7 mouse cellular contexts compared by ENCODE assay signal in genomic region chr10:80075924-80076323, GRCm38 (mm10). TPM values are rescaled to one million over a fixed set of nuclear protein-coding genes. Genes with fewer than 3 reads are reported as not detected.
DNase-seq lines count a peak whose midpoint lies in the region; ATAC-seq and TF ChIP-seq lines count a peak whose summit lies in the region.

No protein-coding gene starts in this region.

- ATAC-seq in hindbrain, embryonic 14.5 days (ENCODE audit: low FRiP score), result no peak
- no peak for ATAC-seq in hindbrain, embryonic 11.5 days (ENCODE audit: low FRiP score)
- ATAC-seq in liver, embryonic 12.5 days, result no peak

- in situ Hi-C loops in ES-E14 (cut with MboI; ENCODE audit: low sequenced_read_pairs in 2 of 2, unreplicated experiment in 2 of 2), result no loop called here

- peak overlapping the region; percentile 16; the same call in 1 of the 2 replicates for H3K9ac ChIP-seq in hindbrain, embryonic 14.5 days
- no peak overlapping the region for H3K9ac ChIP-seq in hindbrain, embryonic 11.5 days (ENCODE audit: low read depth, low read length)
- H3K9ac ChIP-seq in ES-E14 (ENCODE audit: insufficient read depth, low read depth, low read length, poor library complexity, severe bottlenecking), result no peak overlapping the region
- peak overlapping the region; percentile 3; the same call in 1 of the 2 replicates for H3K9ac ChIP-seq in liver, embryonic 12.5 days

- H3K79me3 ChIP-seq in C2C12 (ENCODE audit: low read depth), result peaks cover 7% of the 10 kb centered on the region

- WGBS in hindbrain, embryonic 14.5 days, result 54% methylated on average over 1 of the region's 1 CpGs
- 33% methylated on average over 1 of the region's 1 CpGs for WGBS in hindbrain, embryonic 11.5 days
- 80% methylated on average over 1 of the region's 1 CpGs for WGBS in liver, embryonic 12.5 days (ENCODE audit: insufficient replicate concordance)

- peak overlapping the region; percentile 21 for H3ac ChIP-seq in C2C12 (ENCODE audit: control insufficient read depth, insufficient read length, low read depth)

- DNase-seq in hindbrain, embryonic 14.5 days (ENCODE audit: low spot score), result no peak
- no peak for DNase-seq in hindbrain, embryonic 11.5 days (ENCODE audit: low spot score)
- DNase-seq in ES-E14 (ENCODE audit: low read depth, low spot score), result no peak
- no peak for DNase-seq in right cerebral cortex, adult 2 months (ENCODE audit: low spot score in 2 of 2)
- no peak for DNase-seq in cerebellum, postnatal 36 days

- TF ChIP-seq CTCF in C2C12 (IDR thresholded peaks at IDR 0.05; ENCODE audit: control insufficient read depth, insufficient read depth, insufficient read length), result no peak

- peaks cover 23% of the 10 kb centered on the region for H3K36me3 ChIP-seq in hindbrain, embryonic 14.5 days (replicated peaks; ENCODE audit: control insufficient read depth, insufficient read depth)
- H3K36me3 ChIP-seq in hindbrain, embryonic 11.5 days (ENCODE audit: control insufficient read depth, insufficient read depth, low read length), result no peaks in the 10 kb centered on the region
- H3K36me3 ChIP-seq in C2C12 (ENCODE audit: control insufficient read depth, insufficient read depth) (peaks cover 41% of the 10 kb centered on the region), ES-E14 (ENCODE audit: control insufficient read depth, insufficient read depth, low read length, poor library complexity, severe bottlenecking) (peaks cover 23% of the 10 kb centered on the region; the same call in 1 of the 2 replicates)
- peaks cover 65% of the 10 kb centered on the region for H3K36me3 ChIP-seq in liver, embryonic 12.5 days

- no peaks in the 10 kb centered on the region for H3K9me3 ChIP-seq in hindbrain, embryonic 14.5 days (ENCODE audit: control insufficient read depth, low read length)
- H3K9me3 ChIP-seq in hindbrain, embryonic 11.5 days (ENCODE audit: control insufficient read depth, low read length), result no peaks in the 10 kb centered on the region
- H3K9me3 ChIP-seq in ES-E14 (ENCODE audit: control insufficient read depth, insufficient read depth, low read depth, low read length), result no peaks in the 10 kb centered on the region
- no peaks in the 10 kb centered on the region for H3K9me3 ChIP-seq in liver, embryonic 12.5 days (replicated peaks)

- H3K27me3 ChIP-seq in hindbrain, embryonic 14.5 days (ENCODE audit: control insufficient read depth, insufficient read depth, low read length), result no peaks in the 10 kb centered on the region
- H3K27me3 ChIP-seq in hindbrain, embryonic 11.5 days (ENCODE audit: control insufficient read depth, insufficient read depth, low read length), result no peaks in the 10 kb centered on the region
- H3K27me3 ChIP-seq in C2C12 (ENCODE audit: control insufficient read depth, insufficient read depth, insufficient read length), result no peaks in the 10 kb centered on the region
- no peaks in the 10 kb centered on the region for H3K27me3 ChIP-seq in liver, embryonic 12.5 days (replicated peaks)

- H3K4me2 ChIP-seq in hindbrain, embryonic 14.5 days (replicated peaks), result no peak overlapping the region
- no peak overlapping the region for H3K4me2 ChIP-seq in hindbrain, embryonic 11.5 days (replicated peaks; ENCODE audit: low read depth, low read length)
- no peak overlapping the region for H3K4me2 ChIP-seq in liver, embryonic 12.5 days

- peaks cover 23% of the 10 kb centered on the region for H3K79me2 ChIP-seq in C2C12 (ENCODE audit: control insufficient read depth, insufficient read depth)

- no peak overlapping the region for H3K4me3 ChIP-seq in hindbrain, embryonic 14.5 days (replicated peaks; ENCODE audit: low read length)
- no peak overlapping the region for H3K4me3 ChIP-seq in hindbrain, embryonic 11.5 days (ENCODE audit: low read depth, low read length)
- H3K4me3 ChIP-seq in C2C12 (ENCODE audit: insufficient read depth, poor library complexity, severe bottlenecking), result no peak overlapping the region
- no peak overlapping the region for H3K4me3 ChIP-seq in ES-E14 (ENCODE audit: insufficient read depth in 1 of 2, low read depth in 1 of 2, low read length in 2 of 2, poor library complexity in 1 of 2, severe bottlenecking in 1 of 2)
- no peak overlapping the region for H3K4me3 ChIP-seq in liver, embryonic 12.5 days

- peaks cover 4% of the 10 kb centered on the region; the same call in 1 of the 2 replicates for H3K4me1 ChIP-seq in hindbrain, embryonic 14.5 days (replicated peaks; ENCODE audit: control insufficient read depth, insufficient read depth, low read length)
- peaks cover 2% of the 10 kb centered on the region; the same call in 1 of the 2 replicates for H3K4me1 ChIP-seq in hindbrain, embryonic 11.5 days (replicated peaks; ENCODE audit: control insufficient read depth, insufficient read depth, low read length)
- H3K4me1 ChIP-seq in ES-E14 (ENCODE audit: control insufficient read depth in 2 of 2, insufficient read depth in 2 of 2, low read length in 2 of 2, poor library complexity in 1 of 2), result peaks cover 6 to 33% of the 10 kb centered on the region in 2 experiments; a peak in 3 of 4 replicates
- peaks cover 79% of the 10 kb centered on the region for H3K4me1 ChIP-seq in liver, embryonic 12.5 days

- H3K27ac ChIP-seq in hindbrain, embryonic 14.5 days, result no peak overlapping the region
- no peak overlapping the region for H3K27ac ChIP-seq in hindbrain, embryonic 11.5 days (ENCODE audit: low read depth, low read length)
- peak overlapping the region; percentile 20; the same call in 1 of the 2 replicates for H3K27ac ChIP-seq in ES-E14 (ENCODE audit: insufficient read depth, low read depth, low read length, poor library complexity, severe bottlenecking)
- H3K27ac ChIP-seq in liver, embryonic 12.5 days, result peak overlapping the region; percentile 59

TF ChIP-seq in C2C12, 6 proteins besides CTCF, POLR2A, EP300 and RAD21:
- TF ChIP-seq USF1 (IDR thresholded peaks at IDR 0.05; ENCODE audit: low read depth) (no peak), MAX (IDR thresholded peaks at IDR 0.05) (no peak), FOSL1 (IDR thresholded peaks at IDR 0.05; ENCODE audit: insufficient read depth, low read length, poor library complexity, severe bottlenecking) (no peak)

TF ChIP-seq in ES-E14, 5 proteins besides CTCF, POLR2A, EP300 and RAD21:
- TF ChIP-seq CHD2 (IDR thresholded peaks at IDR 0.05; ENCODE audit: low read depth, low read length) (no peak), ZC3H11A (IDR thresholded peaks at IDR 0.05; ENCODE audit: borderline replicate concordance, low read depth, low read length) (no peak), MAFK (IDR thresholded peaks at IDR 0.05; ENCODE audit: insufficient read depth, low read depth, low read length) (no peak), HCFC1 (IDR thresholded peaks at IDR 0.05; ENCODE audit: borderline replicate concordance, insufficient read depth, low read length) (no peak), ZNF384 (IDR thresholded peaks at IDR 0.05; ENCODE audit: low read depth, low read length) (no peak)

RNA-seq across cellular contexts. Expression of gene Gpx4, which starts 29.0 kb away (rescaled TPM):
- 556 and 557 TPM in 2 replicates for polyA plus RNA-seq in hindbrain, embryonic 14.5 days (2014; fragmentation: Nextera tagmentation; extraction: Ambion mirVana)
- polyA plus RNA-seq in hindbrain, embryonic 11.5 days (2014; fragmentation: Nextera tagmentation; extraction: Ambion mirVana), result 543 and 552 TPM in 2 replicates
- polyA plus RNA-seq in C2C12 (2012; fragmentation: generic; extraction: Trizol), result 964 TPM
- 1,456 and 1,919 TPM in 2 replicates for total RNA-seq in ES-E14 (2012; rRNA removed)
- polyA plus RNA-seq in liver, embryonic 12.5 days (2016; fragmentation: Nextera tagmentation; extraction: Ambion mirVana), result 682 and 685 TPM in 2 replicates

RNA-seq across cellular contexts. Expression of gene Sbno2, which starts 29.4 kb away (rescaled TPM):
- 12.3 and 12.6 TPM in 2 replicates for polyA plus RNA-seq in hindbrain, embryonic 14.5 days (2014; fragmentation: Nextera tagmentation; extraction: Ambion mirVana)
- 8.0 and 9.5 TPM in 2 replicates for polyA plus RNA-seq in hindbrain, embryonic 11.5 days (2014; fragmentation: Nextera tagmentation; extraction: Ambion mirVana)
- 29.4 TPM for polyA plus RNA-seq in C2C12 (2012; fragmentation: generic; extraction: Trizol)
- 36.6 and 49.3 TPM in 2 replicates for total RNA-seq in ES-E14 (2012; rRNA removed)
- polyA plus RNA-seq in liver, embryonic 12.5 days (2016; fragmentation: Nextera tagmentation; extraction: Ambion mirVana), result 15.0 and 15.4 TPM in 2 replicates

RNA-seq across cellular contexts. Expression of gene Polr2e, which starts 36.3 kb away (rescaled TPM):
- 142 and 150 TPM in 2 replicates for polyA plus RNA-seq in hindbrain, embryonic 14.5 days (2014; fragmentation: Nextera tagmentation; extraction: Ambion mirVana)
- 215 and 222 TPM in 2 replicates for polyA plus RNA-seq in hindbrain, embryonic 11.5 days (2014; fragmentation: Nextera tagmentation; extraction: Ambion mirVana)
- polyA plus RNA-seq in C2C12 (2012; fragmentation: generic; extraction: Trizol), result 269 TPM
- total RNA-seq in ES-E14 (2012; rRNA removed), result 266 and 293 TPM in 2 replicates
- polyA plus RNA-seq in liver, embryonic 12.5 days (2016; fragmentation: Nextera tagmentation; extraction: Ambion mirVana), result 142 and 147 TPM in 2 replicates

RNA-seq across cellular contexts. Expression of gene Stk11, which starts 39.7 kb away (rescaled TPM):
- 20.2 and 24.6 TPM in 2 replicates for polyA plus RNA-seq in hindbrain, embryonic 14.5 days (2014; fragmentation: Nextera tagmentation; extraction: Ambion mirVana)
- 21.3 and 26.8 TPM in 2 replicates for polyA plus RNA-seq in hindbrain, embryonic 11.5 days (2014; fragmentation: Nextera tagmentation; extraction: Ambion mirVana)
- 106 TPM for polyA plus RNA-seq in C2C12 (2012; fragmentation: generic; extraction: Trizol)
- 124 and 141 TPM in 2 replicates for total RNA-seq in ES-E14 (2012; rRNA removed)
- 18.6 and 19.8 TPM in 2 replicates for polyA plus RNA-seq in liver, embryonic 12.5 days (2016; fragmentation: Nextera tagmentation; extraction: Ambion mirVana)

RNA-seq across cellular contexts. Expression of gene Arhgap45, which starts 59.5 kb away (rescaled TPM):
- 1.1 and 1.7 TPM in 2 replicates for polyA plus RNA-seq in hindbrain, embryonic 14.5 days (2014; fragmentation: Nextera tagmentation; extraction: Ambion mirVana)
- 4.1 and 4.3 TPM in 2 replicates for polyA plus RNA-seq in hindbrain, embryonic 11.5 days (2014; fragmentation: Nextera tagmentation; extraction: Ambion mirVana)
- polyA plus RNA-seq in C2C12 (2012; fragmentation: generic; extraction: Trizol), result 1.6 TPM
- 17.0 and 20.9 TPM in 2 replicates for total RNA-seq in ES-E14 (2012; rRNA removed)
- 22.3 and 22.8 TPM in 2 replicates for polyA plus RNA-seq in liver, embryonic 12.5 days (2016; fragmentation: Nextera tagmentation; extraction: Ambion mirVana)

Comparison
In these comparisons a context has a peak if more than half of its experiments do, and no peak if none do; other contexts are left out.
1. H3K9ac ChIP-seq: peak in hindbrain, embryonic 14.5 days (single experiment) and liver, embryonic 12.5 days (single experiment); none in hindbrain, embryonic 11.5 days (single experiment) and ES-E14 (single experiment).
2. H3K27ac ChIP-seq: peak in ES-E14 (single experiment) and liver, embryonic 12.5 days (single experiment); none in hindbrain, embryonic 14.5 days (single experiment) and hindbrain, embryonic 11.5 days (single experiment).